Mouse (Mus musculus) kidney, embryonic 15.5 days (tissue): ENCODE measurements around the gene Ppm1k. TPM values are rescaled to one million over a fixed set of nuclear protein-coding genes. Genes with fewer than 3 reads are reported as not detected.
"Not testable (repeated sequence)": the region's sequence is repeated elsewhere in the genome, so short reads cannot be mapped to it uniquely, and the experiment has no call there.

Experiments
- ATAC-seq: fragments of 200-750 bp; cut with Nextera tagmentation; replicated peaks from 2 replicates; pipeline ENCODE4 v1.8.0; 2017; ENCODE audit warnings: moderate TSS enrichment; ENCODE audit not compliant: low FRiP score
- H3K27ac ChIP-seq: fragments of 300-500 bp; sonication (generic); 2 replicates; pipeline ENCODE4 v1.5.1; 2015; ENCODE audit warnings: mild to moderate bottlenecking, inconsistent platforms
- H3K27me3 ChIP-seq: fragments of 300-500 bp; sonication (generic); 2 replicates; pipeline ENCODE4 v1.6.1; 2015; ENCODE audit warnings: inconsistent platforms
- H3K36me3 ChIP-seq: fragments of 300-500 bp; sonication (generic); 2 replicates; pipeline ENCODE4 v1.6.1; 2015; ENCODE audit warnings: inconsistent platforms
- H3K4me1 ChIP-seq: fragments of 300-500 bp; sonication (generic); 2 replicates; pipeline ENCODE4 v1.6.1; 2015; ENCODE audit warnings: inconsistent platforms
- H3K4me2 ChIP-seq: fragments of 300-500 bp; sonication (generic); 2 replicates; pipeline ENCODE4 v1.6.1; 2015; ENCODE audit warnings: moderate library complexity, mild to moderate bottlenecking, inconsistent platforms
- H3K4me3 ChIP-seq: fragments of 300-500 bp; sonication (generic); replicated peaks from 2 replicates; pipeline ENCODE4 v1.5.1; 2015; ENCODE audit warnings: mild to moderate bottlenecking, inconsistent platforms
- H3K9ac ChIP-seq: fragments of 300-500 bp; sonication (generic); 2 replicates; pipeline ENCODE4 v1.6.1; 2015; ENCODE audit warnings: mild to moderate bottlenecking, inconsistent platforms
- H3K9me3 ChIP-seq: fragments of 300-500 bp; sonication (generic); replicated peaks from 2 replicates; pipeline ENCODE4 v1.6.1; 2016; ENCODE audit warnings: inconsistent platforms
- WGBS: fragments of 180-500 bp; shearing (Covaris S2); methylation state at CpG from one replicate; pipeline ENCODE4 v1.1.7; 2015; ENCODE audit warnings: mixed read lengths; 5-methylcytosine and 5-hydroxymethylcytosine counted together
- polyA plus RNA-seq: library from polyadenylated mRNA; unstranded; fragments of >200 nt; fragmentation: Nextera tagmentation; extraction: Ambion mirVana; gene quantifications from 2 replicates; pipeline ENCODE4 v1.2.1, GENCODE M21; 2015

Gene Ppm1k
- polyA plus RNA-seq, 1 experiment from 2014 or later = 5.0 TPM

GRCm38 (mm10) chr6:57544866-57545265 lies 9.6 kb upstream of the Ppm1k start:
- WGBS = 73% methylated on average over 2 of the region's 2 CpGs
- no peaks in the 10 kb centered on the region for H3K36me3 ChIP-seq
- H3K9me3 ChIP-seq = no peaks in the 10 kb centered on the region
- H3K27ac ChIP-seq = no peak overlapping the region
- H3K9ac ChIP-seq = no peak overlapping the region
- ATAC-seq = no peak; the same call in 1 of the 2 replicates
- H3K4me1 ChIP-seq = no peaks in the 10 kb centered on the region
- H3K4me2 ChIP-seq = no peak overlapping the region
- no peak overlapping the region for H3K4me3 ChIP-seq
- H3K27me3 ChIP-seq = no peaks in the 10 kb centered on the region

DNA sequence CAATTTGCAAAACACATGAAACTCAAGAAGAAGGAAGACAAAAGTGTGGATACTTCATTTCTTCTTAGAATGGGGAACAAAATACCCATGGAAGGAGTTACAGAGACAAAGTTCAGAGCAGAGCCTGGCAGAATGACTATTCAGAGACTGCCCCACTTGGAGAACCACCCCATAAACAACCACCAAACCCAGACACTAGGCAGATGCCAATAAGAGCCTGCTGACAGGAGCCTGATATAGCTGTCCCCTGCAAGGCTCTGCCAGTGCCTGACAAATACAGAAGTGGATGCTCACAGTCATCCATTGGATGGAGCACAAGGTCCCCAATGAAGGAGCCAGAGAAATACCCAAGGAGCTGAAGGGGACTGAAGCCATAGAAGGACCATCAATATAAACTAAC lies 8.3 kb upstream of the Ppm1k start:
- not testable (repeated sequence) for H3K4me2 ChIP-seq, H3K36me3 ChIP-seq, H3K9me3 ChIP-seq, H3K9ac ChIP-seq, H3K27me3 ChIP-seq, H3K4me3 ChIP-seq, ATAC-seq, H3K4me1 ChIP-seq, H3K27ac ChIP-seq

DNA sequence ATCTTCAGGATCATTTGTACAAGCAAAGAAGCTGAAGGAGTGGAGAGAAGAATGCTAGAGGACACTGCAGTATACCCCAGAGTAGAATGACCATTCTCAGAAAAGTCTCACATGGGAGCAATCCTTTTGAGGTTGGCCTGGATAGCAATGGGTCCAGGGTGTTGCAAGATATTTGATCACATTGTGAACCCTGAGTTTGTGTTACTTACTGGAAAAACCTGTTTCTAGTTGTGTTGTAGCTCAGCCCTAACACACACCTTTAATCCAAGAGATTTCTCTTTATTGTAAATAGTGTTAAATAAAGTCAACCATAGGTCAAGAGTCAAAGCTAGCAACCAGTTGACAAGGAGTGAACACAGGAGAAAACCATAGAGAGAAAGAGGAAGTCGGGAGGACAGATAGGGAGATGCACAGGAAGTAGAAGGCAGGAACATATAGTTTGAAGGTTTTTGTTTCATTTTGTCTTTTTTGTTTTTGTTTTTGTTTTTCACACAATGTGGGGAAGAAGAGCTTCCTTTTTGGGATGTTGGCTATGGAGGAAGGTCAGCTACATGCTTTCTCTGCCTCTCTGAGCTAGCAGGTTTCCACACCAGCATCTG lies 6.6 kb upstream of the Ppm1k start:
- no peak overlapping the region for H3K9ac ChIP-seq
- 79% methylated on average over 1 of the region's 1 CpGs for WGBS
- no peaks in the 10 kb centered on the region for H3K36me3 ChIP-seq
- H3K27me3 ChIP-seq = no peaks in the 10 kb centered on the region
- H3K4me2 ChIP-seq = no peak overlapping the region
- H3K27ac ChIP-seq = no peak overlapping the region
- no peaks in the 10 kb centered on the region for H3K4me1 ChIP-seq
- no peak for ATAC-seq
- no peaks in the 10 kb centered on the region for H3K9me3 ChIP-seq
- no peak overlapping the region for H3K4me3 ChIP-seq

DNA sequence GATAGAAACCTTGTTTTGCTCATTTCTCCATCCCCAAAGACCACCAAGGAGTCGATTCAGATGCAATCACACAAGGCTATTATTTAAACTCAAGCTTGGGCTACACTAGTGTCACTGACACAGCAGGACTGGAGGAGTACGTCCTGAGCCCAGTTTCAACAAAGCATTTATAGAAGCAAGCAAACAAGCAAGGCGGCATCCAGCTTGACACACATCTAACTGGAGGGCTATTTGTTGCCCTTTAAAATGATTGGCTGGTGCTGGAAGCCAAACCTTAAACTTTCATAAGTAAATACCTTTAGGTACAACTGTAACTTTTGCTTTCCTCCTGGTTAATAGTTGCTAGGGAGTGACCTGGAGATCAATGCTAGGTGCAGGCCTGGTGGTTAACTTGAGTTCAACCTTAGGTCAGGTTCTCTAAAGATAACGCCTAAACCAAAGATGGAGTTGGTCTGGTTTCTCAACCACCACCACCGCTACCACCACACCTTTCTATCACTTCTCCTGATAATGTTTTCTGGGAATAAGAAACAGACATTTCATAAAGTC lies 5.8 kb upstream of the Ppm1k start:
- H3K4me3 ChIP-seq = no peak overlapping the region
- 83% methylated on average over 5 of the region's 5 CpGs for WGBS
- H3K27me3 ChIP-seq = no peaks in the 10 kb centered on the region
- ATAC-seq = no peak
- H3K9ac ChIP-seq = no peak overlapping the region
- H3K4me1 ChIP-seq = no peaks in the 10 kb centered on the region
- H3K36me3 ChIP-seq = no peaks in the 10 kb centered on the region
- no peak overlapping the region for H3K4me2 ChIP-seq
- no peaks in the 10 kb centered on the region for H3K9me3 ChIP-seq
- no peak overlapping the region for H3K27ac ChIP-seq

DNA sequence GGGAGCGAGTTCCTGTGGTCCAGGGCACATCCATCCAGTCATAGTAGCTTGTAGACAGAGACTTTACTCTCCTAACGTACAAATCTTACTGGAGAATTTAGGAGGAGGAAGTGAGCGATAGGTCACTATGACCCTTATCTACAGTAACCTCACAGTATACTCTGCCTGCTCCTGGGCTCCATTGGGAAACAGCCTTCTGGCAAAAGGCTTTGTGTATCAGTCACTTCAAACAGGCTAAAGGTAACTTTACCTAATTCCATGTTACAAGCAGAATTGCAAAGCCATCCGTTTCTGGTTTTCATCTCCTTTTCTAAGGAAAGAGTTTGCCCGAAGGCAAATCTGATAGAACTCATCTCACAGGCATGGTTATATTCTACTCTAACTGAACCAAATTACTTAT lies 2.6 kb upstream of the Ppm1k start:
- Histone ChIP-seq H3K27ac (no peak overlapping the region), H3K4me1 (peaks cover 11% of the 10 kb centered on the region), H3K9me3 (no peaks in the 10 kb centered on the region), H3K27me3 (no peaks in the 10 kb centered on the region), H3K36me3 (no peaks in the 10 kb centered on the region), H3K4me2 (no peak overlapping the region), H3K4me3 (no peak overlapping the region), H3K9ac (no peak overlapping the region)
- no peak for ATAC-seq
- 84% methylated on average over 5 of the region's 5 CpGs for WGBS

- Histone ChIP-seq H3K27ac (peak overlapping the region; percentile 92), H3K4me3 (peak overlapping the region; percentile 75), H3K4me1 (peaks cover 11% of the 10 kb centered on the region), H3K9me3 (no peaks in the 10 kb centered on the region), H3K36me3 (no peaks in the 10 kb centered on the region), H3K4me2 (peak overlapping the region; percentile 87), H3K9ac (peak overlapping the region; percentile 50), H3K27me3 (no peaks in the 10 kb centered on the region)
- WGBS = 19% methylated on average over 14 of the region's 14 CpGs
- ATAC-seq = peak; percentile 70
Observed at GRCm38 (mm10) chr6:57535971-57536669, 852 bp upstream of the Ppm1k start.

DNA sequence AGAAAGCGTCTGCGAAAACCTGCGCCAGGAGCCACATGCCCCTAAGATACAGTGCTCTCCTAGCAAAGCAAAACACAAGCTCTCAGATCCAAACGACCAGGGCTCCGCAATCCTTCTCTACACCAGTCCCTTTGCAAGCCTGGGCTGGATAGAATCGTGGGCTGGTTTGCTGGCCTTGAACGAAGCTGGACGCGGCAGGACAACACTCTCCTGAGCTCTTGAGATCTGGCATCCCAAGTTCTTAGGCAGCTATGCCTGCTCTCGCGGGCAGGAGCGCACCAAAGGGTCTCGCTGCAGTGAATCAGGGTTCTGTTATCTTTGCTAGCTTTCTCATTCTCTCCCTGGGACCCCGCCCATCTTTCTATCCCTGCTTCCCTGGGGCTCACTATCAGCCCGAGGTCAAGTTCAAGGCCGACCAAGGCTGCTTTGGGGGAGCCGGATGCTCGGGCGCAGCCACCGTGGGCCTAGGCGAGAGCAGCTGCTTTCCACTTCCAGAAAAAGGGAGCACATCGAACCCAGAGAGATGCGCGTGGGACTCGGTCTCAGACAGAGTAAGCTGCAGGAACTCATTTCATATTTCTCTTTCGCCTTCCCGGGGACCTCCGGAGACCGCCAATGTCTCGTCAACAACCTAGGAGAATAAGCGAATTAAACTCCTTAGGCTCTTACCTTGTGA lies 519 bp downstream of the Ppm1k start:
- Histone ChIP-seq H3K9ac (peak overlapping the region; percentile 63), H3K27ac (peak overlapping the region; percentile 90), H3K4me2 (peak overlapping the region; percentile 87), H3K4me1 (peaks cover 11% of the 10 kb centered on the region), H3K27me3 (no peaks in the 10 kb centered on the region), H3K4me3 (peak overlapping the region; percentile 75), H3K36me3 (no peaks in the 10 kb centered on the region), H3K9me3 (no peaks in the 10 kb centered on the region)
- WGBS = under 1% methylated on average over 31 of the region's 31 CpGs
- ATAC-seq = peak; percentile 35

DNA sequence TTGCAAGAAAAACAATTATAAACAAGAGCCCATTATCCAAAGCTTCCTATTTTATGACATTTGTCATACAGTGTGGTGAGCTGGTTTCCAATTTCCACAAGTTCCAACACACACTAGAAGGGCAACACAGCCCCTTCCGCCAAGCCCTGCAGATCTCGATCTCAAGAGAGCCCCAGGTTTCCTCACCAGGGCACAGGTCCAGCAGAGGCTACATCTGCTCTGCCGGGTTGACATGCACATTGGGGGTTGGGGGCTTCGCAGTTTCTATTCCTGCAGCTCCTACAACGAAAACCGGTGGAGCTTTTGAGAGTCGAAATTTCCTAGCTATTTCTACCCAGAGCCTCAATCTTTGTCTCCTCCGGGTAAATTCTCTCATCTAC lies 1.0 kb downstream of the Ppm1k start:
- under 1% methylated on average over 8 of the region's 8 CpGs for WGBS
- Histone ChIP-seq H3K9ac (peak overlapping the region; percentile 63), H3K27me3 (no peaks in the 10 kb centered on the region), H3K4me3 (peak overlapping the region; percentile 75), H3K36me3 (no peaks in the 10 kb centered on the region), H3K4me2 (peak overlapping the region; percentile 87), H3K4me1 (peaks cover 11% of the 10 kb centered on the region), H3K9me3 (no peaks in the 10 kb centered on the region), H3K27ac (peak overlapping the region; percentile 90)
- ATAC-seq = no peak

DNA sequence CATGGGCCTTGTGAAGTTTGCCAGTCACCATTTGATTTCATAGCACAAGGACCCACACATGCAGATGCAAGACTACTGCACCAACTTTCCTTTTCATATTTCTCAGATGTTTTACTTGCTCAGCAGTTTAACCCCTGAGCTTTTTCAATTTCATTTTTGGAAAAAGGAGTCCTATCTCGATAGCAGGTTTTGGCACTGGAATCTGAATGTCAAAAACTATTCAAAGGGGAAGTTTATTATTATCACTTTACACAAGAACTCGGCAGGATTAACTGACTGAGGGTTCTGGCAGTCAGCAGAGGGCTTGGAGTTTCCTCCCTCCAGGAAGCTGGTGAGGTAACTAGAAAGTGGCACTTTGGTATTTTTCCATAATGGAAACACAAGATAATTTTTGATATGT lies 1.9 kb downstream of the Ppm1k start:
- H3K4me1 ChIP-seq = peaks cover 11% of the 10 kb centered on the region
- H3K9me3 ChIP-seq = no peaks in the 10 kb centered on the region
- peak overlapping the region; percentile 75 for H3K4me3 ChIP-seq
- no peaks in the 10 kb centered on the region for H3K27me3 ChIP-seq
- no peak overlapping the region for H3K9ac ChIP-seq
- ATAC-seq = no peak
- WGBS = 55% methylated on average over 2 of the region's 2 CpGs
- no peaks in the 10 kb centered on the region for H3K36me3 ChIP-seq
- H3K27ac ChIP-seq = no peak overlapping the region
- peak overlapping the region; percentile 87 for H3K4me2 ChIP-seq

GRCm38 (mm10) chr6:57532022-57532421 lies 3.2 kb downstream of the Ppm1k start:
- Histone ChIP-seq H3K4me1 (peaks cover 11% of the 10 kb centered on the region), H3K27me3 (no peaks in the 10 kb centered on the region), H3K4me2 (no peak overlapping the region), H3K4me3 (no peak overlapping the region), H3K9ac (no peak overlapping the region), H3K36me3 (no peaks in the 10 kb centered on the region), H3K9me3 (no peaks in the 10 kb centered on the region), H3K27ac (no peak overlapping the region)
- ATAC-seq = no peak
- WGBS = 90% methylated on average over 1 of the region's 1 CpGs

DNA sequence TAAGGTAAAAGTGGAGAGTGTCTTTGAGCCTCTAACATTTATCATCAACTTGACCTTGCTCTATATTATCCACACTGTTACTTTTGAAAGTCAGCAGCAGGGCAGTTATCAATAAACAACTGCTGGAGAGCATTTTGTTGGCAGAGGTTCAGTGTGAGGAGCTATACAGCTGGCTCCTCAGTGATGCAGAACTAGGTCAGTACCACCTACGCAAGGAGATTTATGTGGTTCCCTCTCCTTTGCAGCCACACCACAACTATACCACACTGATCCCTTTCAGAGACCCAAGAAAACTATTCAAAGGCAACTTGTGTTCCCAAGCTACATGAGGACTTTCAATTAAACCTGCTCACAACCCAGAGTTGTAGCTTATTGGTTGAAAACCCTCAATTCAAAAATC lies 3.8 kb downstream of the Ppm1k start:
- H3K4me2 ChIP-seq = no peak overlapping the region
- ATAC-seq = no peak
- no peak overlapping the region for H3K9ac ChIP-seq
- peaks cover 11% of the 10 kb centered on the region for H3K4me1 ChIP-seq
- H3K4me3 ChIP-seq = no peak overlapping the region
- H3K27me3 ChIP-seq = no peaks in the 10 kb centered on the region
- no peaks in the 10 kb centered on the region for H3K9me3 ChIP-seq
- 53% methylated on average over 1 of the region's 1 CpGs for WGBS
- H3K27ac ChIP-seq = no peak overlapping the region
- H3K36me3 ChIP-seq = no peaks in the 10 kb centered on the region

DNA sequence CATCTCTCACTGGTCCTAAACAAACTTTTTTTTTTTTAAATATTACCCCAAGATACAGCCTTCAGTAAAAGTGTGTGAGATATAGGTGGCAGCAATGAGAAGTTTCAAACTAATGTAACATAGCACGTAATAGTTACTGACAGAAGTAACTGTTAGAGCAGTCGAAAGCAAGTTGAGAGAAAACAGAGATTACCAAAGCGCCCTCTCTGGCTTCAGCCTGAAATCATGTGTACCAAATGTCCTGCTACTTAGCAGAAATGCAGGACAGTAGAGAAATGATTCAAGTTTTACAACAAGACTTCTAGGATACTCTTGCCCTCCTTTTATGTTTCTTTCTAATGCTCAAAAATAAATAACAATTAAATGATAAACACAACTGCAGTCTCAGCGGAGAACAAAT lies 4.3 kb downstream of the Ppm1k start:
- 69% methylated on average over 4 of the region's 4 CpGs for WGBS
- H3K4me2 ChIP-seq = no peak overlapping the region
- peaks cover 11% of the 10 kb centered on the region for H3K4me1 ChIP-seq
- H3K4me3 ChIP-seq = no peak overlapping the region
- no peaks in the 10 kb centered on the region for H3K36me3 ChIP-seq
- no peak overlapping the region for H3K9ac ChIP-seq
- no peak overlapping the region for H3K27ac ChIP-seq
- ATAC-seq = no peak
- H3K9me3 ChIP-seq = no peaks in the 10 kb centered on the region
- H3K27me3 ChIP-seq = no peaks in the 10 kb centered on the region
